Mouse (Mus musculus) liver, embryonic 14.5 days (tissue): Measurements from ENCODE around the gene Rab11fip5.

Experiments
- CTCF ChIP-seq: IDR thresholded peaks from 2 replicates; pipeline ENCODE4 v1.5.1; 2016; ENCODE audit warnings: antibody characterized with exemption, low read depth, control low read depth
- EP300 ChIP-seq: IDR thresholded peaks from 2 replicates; pipeline ENCODE4 v1.6.1; 2016; ENCODE audit warnings: antibody characterized with exemption, low read depth

GRCm38 (mm10) chr6:85295384-85296167 is 78.9 kb downstream of the Rab11fip5 start:
- TF ChIP-seq CTCF (no peak), EP300 (no peak)
